Mouse (Mus musculus): ENCODE results near the gene Dip2a. TPM values are rescaled to one million over a fixed set of nuclear protein-coding genes. Genes with fewer than 3 reads are reported as not detected.

The Dip2a gene
- polyA plus RNA-seq, 1 experiment from 2014 or later = 4.0 TPM

GRCm38 (mm10) chr10:76368766-76369165 lies 23.7 kb upstream of the Dip2a start:
- Histone ChIP-seq H3K4me3 (ENCODE audit: low read depth, low read length) (no peak overlapping the region), H3K27ac (replicated peaks) (no peak overlapping the region), H3K4me2 (replicated peaks; ENCODE audit: low read depth) (no peak overlapping the region), H3K4me1 (replicated peaks; ENCODE audit: control insufficient read depth, insufficient read depth) (no peaks in the 10 kb centered on the region), H3K27me3 (ENCODE audit: control insufficient read depth, insufficient read depth, low read length) (no peaks in the 10 kb centered on the region), H3K36me3 (ENCODE audit: control insufficient read depth, insufficient read depth, low read length) (peaks cover 15% of the 10 kb centered on the region), H3K9me3 (ENCODE audit: control insufficient read depth, low read length) (no peaks in the 10 kb centered on the region), H3K9ac (ENCODE audit: low read length) (no peak overlapping the region)
- TF ChIP-seq CTCF (IDR thresholded peaks at IDR 0.05; ENCODE audit: low read depth) (no peak), EP300 (optimal IDR thresholded peaks at IDR 0.05) (no peak)
- no peak for DNase-seq (ENCODE audit: low spot score)
- ATAC-seq (ENCODE audit: low FRiP score, low TSS enrichment) = no peak
- WGBS = 91% methylated on average over 13 of the region's 13 CpGs

GRCm38 (mm10) chr10:76363233-76363632 lies 18.1 kb upstream of the Dip2a start:
- TF ChIP-seq CTCF (IDR thresholded peaks at IDR 0.05; ENCODE audit: low read depth) (no peak), EP300 (optimal IDR thresholded peaks at IDR 0.05) (no peak)
- 73% methylated on average over 3 of the region's 3 CpGs for WGBS

GRCm38 (mm10) chr10:76358468-76358867 lies 13.4 kb upstream of the Dip2a start:
- Histone ChIP-seq H3K4me2 (replicated peaks; ENCODE audit: low read depth) (no peak overlapping the region), H3K9ac (ENCODE audit: low read length) (no peak overlapping the region), H3K27me3 (ENCODE audit: control insufficient read depth, insufficient read depth, low read length) (no peaks in the 10 kb centered on the region), H3K27ac (replicated peaks) (no peak overlapping the region), H3K4me3 (ENCODE audit: low read depth, low read length) (no peak overlapping the region), H3K4me1 (replicated peaks; ENCODE audit: control insufficient read depth, insufficient read depth) (no peaks in the 10 kb centered on the region), H3K36me3 (ENCODE audit: control insufficient read depth, insufficient read depth, low read length) (peaks cover 15% of the 10 kb centered on the region), H3K9me3 (ENCODE audit: control insufficient read depth, low read length) (no peaks in the 10 kb centered on the region)
- TF ChIP-seq EP300 (optimal IDR thresholded peaks at IDR 0.05) (no peak), CTCF (IDR thresholded peaks at IDR 0.05; ENCODE audit: low read depth) (no peak)
- ATAC-seq (ENCODE audit: low FRiP score, low TSS enrichment) (no peak), DNase-seq (ENCODE audit: low spot score) (peak; percentile 31)
- 51% methylated on average over 5 of the region's 5 CpGs for WGBS

More at GRCm38 (mm10) chr10:76363233-76363632, 18.1 kb upstream of the Dip2a start:
- Histone ChIP-seq H3K36me3 (ENCODE audit: control insufficient read depth, insufficient read depth, low read length) (peaks cover 3% of the 10 kb centered on the region; the same call in 1 of the 2 replicates), H3K4me2 (replicated peaks; ENCODE audit: low read depth) (no peak overlapping the region), H3K4me1 (replicated peaks; ENCODE audit: control insufficient read depth, insufficient read depth) (no peaks in the 10 kb centered on the region), H3K4me3 (ENCODE audit: low read depth, low read length) (no peak overlapping the region), H3K27me3 (ENCODE audit: control insufficient read depth, insufficient read depth, low read length) (no peaks in the 10 kb centered on the region), H3K9me3 (ENCODE audit: control insufficient read depth, low read length) (no peaks in the 10 kb centered on the region), H3K9ac (ENCODE audit: low read length) (no peak overlapping the region), H3K27ac (replicated peaks) (no peak overlapping the region)
- DNase-seq (ENCODE audit: low spot score) = no peak
- ATAC-seq (ENCODE audit: low FRiP score, low TSS enrichment) = no peak

DNA sequence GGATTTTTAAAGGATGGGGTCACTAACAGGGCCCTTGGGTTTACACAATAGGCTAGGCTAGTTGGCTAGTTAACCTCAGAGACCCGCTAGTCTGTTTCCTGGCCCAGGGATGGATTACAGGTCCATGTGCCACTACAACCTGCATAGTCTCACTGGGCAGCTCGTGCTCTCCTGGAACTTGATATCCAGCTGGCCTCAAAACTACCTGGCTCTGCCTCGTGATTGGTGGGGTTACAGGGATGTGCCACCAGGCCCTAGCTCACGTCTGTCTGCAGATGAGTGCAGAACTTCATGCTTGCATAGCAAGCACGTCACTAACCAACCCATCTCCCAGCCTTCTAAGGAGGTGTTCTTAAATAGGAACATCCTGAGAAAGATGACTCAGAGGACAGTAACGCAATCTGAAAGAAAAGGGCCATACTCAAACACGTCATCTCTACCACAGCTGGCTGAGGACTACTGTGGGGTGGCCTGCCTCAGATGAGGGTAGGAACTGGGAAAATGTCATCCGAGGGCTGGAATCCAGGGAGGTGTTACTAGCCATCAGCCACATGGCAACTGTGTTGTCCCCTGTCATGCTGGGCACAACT lies 12.3 kb upstream of the Dip2a start:
- Histone ChIP-seq H3K4me2 (replicated peaks; ENCODE audit: low read depth) (no peak overlapping the region), H3K4me1 (replicated peaks; ENCODE audit: control insufficient read depth, insufficient read depth) (no peaks in the 10 kb centered on the region), H3K27me3 (ENCODE audit: control insufficient read depth, insufficient read depth, low read length) (no peaks in the 10 kb centered on the region), H3K27ac (replicated peaks) (no peak overlapping the region), H3K9me3 (ENCODE audit: control insufficient read depth, low read length) (no peaks in the 10 kb centered on the region), H3K4me3 (ENCODE audit: low read depth, low read length) (no peak overlapping the region), H3K36me3 (ENCODE audit: control insufficient read depth, insufficient read depth, low read length) (peaks cover 16% of the 10 kb centered on the region), H3K9ac (ENCODE audit: low read length) (no peak overlapping the region)
- 85% methylated on average over 8 of the region's 8 CpGs for WGBS
- ATAC-seq (ENCODE audit: low FRiP score, low TSS enrichment) (no peak), DNase-seq (ENCODE audit: low spot score) (no peak)
- no peak for TF ChIP-seq CTCF (IDR thresholded peaks at IDR 0.05; ENCODE audit: low read depth)
- no peak for TF ChIP-seq EP300 (optimal IDR thresholded peaks at IDR 0.05)

- no peak for DNase-seq (ENCODE audit: low spot score)
- Histone ChIP-seq H3K4me3 (ENCODE audit: low read depth, low read length) (no peak overlapping the region), H3K4me2 (replicated peaks; ENCODE audit: low read depth) (no peak overlapping the region), H3K9me3 (ENCODE audit: control insufficient read depth, low read length) (no peaks in the 10 kb centered on the region), H3K27me3 (ENCODE audit: control insufficient read depth, insufficient read depth, low read length) (no peaks in the 10 kb centered on the region), H3K36me3 (ENCODE audit: control insufficient read depth, insufficient read depth, low read length) (peaks cover 29% of the 10 kb centered on the region), H3K9ac (ENCODE audit: low read length) (no peak overlapping the region), H3K4me1 (replicated peaks; ENCODE audit: control insufficient read depth, insufficient read depth) (no peaks in the 10 kb centered on the region), H3K27ac (replicated peaks) (no peak overlapping the region)
- ATAC-seq (ENCODE audit: low FRiP score, low TSS enrichment) = no peak
- TF ChIP-seq EP300 (optimal IDR thresholded peaks at IDR 0.05) (no peak), CTCF (IDR thresholded peaks at IDR 0.05; ENCODE audit: low read depth) (no peak)
- WGBS = 89% methylated on average over 12 of the region's 12 CpGs
Measured at GRCm38 (mm10) chr10:76354974-76355373, 9.9 kb upstream of the Dip2a start.

GRCm38 (mm10) chr10:76353986-76354385 lies 8.9 kb upstream of the Dip2a start:
- DNase-seq (ENCODE audit: low spot score) (no peak), ATAC-seq (ENCODE audit: low FRiP score, low TSS enrichment) (no peak)
- TF ChIP-seq CTCF (IDR thresholded peaks at IDR 0.05; ENCODE audit: low read depth) (no peak), EP300 (optimal IDR thresholded peaks at IDR 0.05) (no peak)
- no peak overlapping the region for H3K27ac ChIP-seq (replicated peaks)
- no peaks in the 10 kb centered on the region for H3K9me3 ChIP-seq (ENCODE audit: control insufficient read depth, low read length)
- peaks cover 29% of the 10 kb centered on the region for H3K36me3 ChIP-seq (ENCODE audit: control insufficient read depth, insufficient read depth, low read length)
- no peak overlapping the region for H3K4me3 ChIP-seq (ENCODE audit: low read depth, low read length)
- H3K4me1 ChIP-seq (replicated peaks; ENCODE audit: control insufficient read depth, insufficient read depth) = no peaks in the 10 kb centered on the region
- H3K4me2 ChIP-seq (replicated peaks; ENCODE audit: low read depth) = no peak overlapping the region
- H3K27me3 ChIP-seq (ENCODE audit: control insufficient read depth, insufficient read depth, low read length) = no peaks in the 10 kb centered on the region
- no peak overlapping the region for H3K9ac ChIP-seq (ENCODE audit: low read length)
- 98% methylated on average over 12 of the region's 12 CpGs for WGBS
